Mouse (Mus musculus) erythroid progenitor cell, adult 5-6 weeks (primary cell): ENCODE measurements around the gene Gm18336. TPM values are rescaled to one million over a fixed set of nuclear protein-coding genes. Genes with fewer than 3 reads are reported as not detected.
"Not testable (repeated sequence)": the region's sequence is repeated elsewhere in the genome, so short reads cannot be mapped to it uniquely, and the experiment has no call there.

Source experiments
- ATAC-seq: replicated peaks from 2 replicates; pipeline ENCODE4 v1.8.0; 2016; ENCODE audit warnings: moderate number of reproducible peaks, mild to moderate bottlenecking, moderate TSS enrichment, inconsistent platforms; ENCODE audit not compliant: poor library complexity, low FRiP score, severe bottlenecking
- total RNA-seq, 2 experiments: library from RNA; stranded (forward) in 1 of 2; stranded (reverse) in 1 of 2; fragments of 150-400 nt in 1 of 2; fragments of 186-747, 209-891 nt in 1 of 2; gene quantifications; 2 replicates each; pipeline versions ENCODE4 v1.2.3 to v1.2.4; 2015 to 2017; ENCODE audit warnings: low replicate concordance in 2 of 2

The Gm18336 gene
- total RNA-seq (2015; ENCODE audit: low replicate concordance) (not detected in 2 replicates), total RNA-seq (2017; ENCODE audit: low replicate concordance) (not detected in 2 replicates)

DNA sequence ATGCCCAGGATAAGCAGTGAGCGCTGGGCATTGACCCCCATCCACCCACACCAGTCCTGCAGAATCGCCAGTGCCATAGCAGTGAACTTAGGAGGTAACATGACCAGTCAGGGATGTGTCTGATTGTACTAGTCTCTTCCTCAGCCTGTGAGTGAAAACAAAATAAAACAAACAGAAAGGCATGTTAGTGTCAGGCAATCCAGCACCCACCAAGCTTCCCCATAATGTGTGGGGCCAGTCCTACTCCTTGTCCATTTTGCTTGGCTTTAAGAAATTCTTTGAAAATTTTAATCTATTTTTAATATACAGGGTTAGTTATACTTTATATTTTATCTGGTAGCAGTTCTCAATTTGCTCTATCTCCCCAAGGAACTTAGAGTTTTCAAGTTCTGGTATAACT is at the start of gene Gm18336:
Gene Gm18336 (minus strand): TSS at position 101 of the 400 bp plus-strand sequence.
- not testable (repeated sequence) for ATAC-seq

DNA sequence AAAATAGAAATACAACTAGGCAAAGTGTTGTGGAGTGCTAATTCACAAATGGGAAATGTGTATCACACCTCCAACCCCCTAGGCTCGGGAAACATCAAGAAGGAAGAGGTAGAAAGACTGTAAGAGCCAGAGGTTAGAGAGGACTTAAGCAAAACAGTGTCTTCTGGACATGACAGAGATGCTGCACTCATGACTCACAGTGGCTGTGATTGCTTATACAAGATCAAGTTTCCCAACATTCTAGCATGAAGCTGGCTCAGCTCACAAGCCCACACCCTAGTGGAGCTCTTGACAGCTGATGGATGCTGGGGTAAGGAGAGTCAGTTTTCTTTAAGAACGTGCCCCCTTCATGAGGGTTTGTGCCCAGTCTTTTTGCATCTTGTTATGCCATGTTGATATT is 42.9 kb upstream of the Gm18336 start:
- ATAC-seq = no peak

DNA sequence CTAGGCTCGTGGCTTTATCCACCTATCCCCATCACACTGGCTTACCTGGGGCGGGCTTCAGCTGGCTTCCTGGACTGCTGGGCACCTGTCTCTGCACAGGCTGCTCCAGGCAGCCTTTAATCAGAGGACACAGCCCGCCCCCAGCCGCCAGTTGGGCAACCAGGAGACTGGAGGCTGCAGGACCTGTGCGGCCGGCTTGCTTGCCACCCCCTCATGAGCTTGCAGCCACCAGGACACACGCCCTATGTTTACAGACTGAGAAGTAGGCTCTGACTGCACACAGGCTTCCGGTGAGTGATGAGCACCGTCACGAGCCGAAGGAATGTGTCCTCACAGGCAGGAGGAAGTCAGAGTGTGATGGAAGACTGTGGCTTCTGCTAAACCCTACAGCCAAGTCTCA is 36.7 kb upstream of the Gm18336 start, which contains the start of gene Trex2:
Gene Trex2 (minus strand): TSS at position 93 of the 400 bp plus-strand sequence.
- ATAC-seq = no peak

DNA sequence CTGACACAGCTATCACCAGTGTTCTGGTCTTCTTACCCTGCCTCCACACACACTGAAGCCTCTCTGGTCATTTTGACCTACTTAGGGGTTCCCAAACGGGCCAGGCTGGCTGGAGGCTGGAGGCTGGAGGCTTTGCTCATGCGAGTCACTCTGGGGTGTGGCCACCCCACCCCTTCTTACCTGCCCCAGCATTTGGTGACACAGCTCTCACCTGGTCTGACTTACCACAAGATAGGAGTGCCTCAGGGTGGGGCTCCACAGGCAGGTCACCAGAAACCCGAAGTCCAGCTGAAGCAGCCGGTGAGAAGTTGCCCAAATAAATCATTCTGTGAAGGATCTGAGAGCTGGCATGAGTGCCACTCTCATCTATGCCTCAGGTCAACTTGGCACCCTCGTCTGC is 34.3 kb upstream of the Gm18336 start:
- ATAC-seq = no peak

DNA sequence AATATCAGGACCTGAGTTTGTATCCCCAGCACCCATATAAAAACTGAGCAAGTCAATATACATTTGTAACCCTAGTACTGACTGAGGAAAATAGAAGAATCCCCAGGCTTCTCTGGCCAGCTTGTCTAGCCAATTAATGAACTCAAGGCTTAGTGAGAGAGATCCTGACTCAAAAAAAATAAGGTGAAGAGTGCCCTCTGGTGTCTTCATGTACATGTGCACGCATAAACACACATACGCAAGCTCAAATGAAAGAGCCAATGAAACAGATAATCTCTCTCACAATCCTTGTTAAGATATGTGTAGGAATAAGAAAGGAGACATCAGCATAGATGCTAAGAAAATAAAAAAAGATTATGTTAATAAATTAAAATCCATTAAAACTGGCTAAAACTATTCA is 31.5 kb upstream of the Gm18336 start:
- ATAC-seq = no peak

DNA sequence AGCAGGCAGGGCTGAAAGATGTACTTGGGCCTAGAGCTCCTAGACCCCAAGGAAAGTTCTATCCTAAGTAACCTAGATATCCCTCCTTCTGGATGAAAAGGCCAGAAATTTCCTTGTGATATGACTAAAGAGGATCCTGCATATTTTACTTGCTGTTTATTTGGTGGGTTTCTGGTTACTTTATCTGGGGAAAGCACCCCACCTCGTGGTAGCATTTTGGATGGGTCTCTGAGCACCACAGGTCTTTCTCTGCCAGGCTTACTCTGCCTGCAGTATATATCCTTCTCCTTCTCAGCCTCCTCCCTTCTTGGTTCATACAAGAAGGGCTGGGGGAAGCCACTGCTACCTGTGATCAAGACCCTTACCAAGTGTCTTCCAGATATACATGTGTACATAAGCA is 14.2 kb upstream of the Gm18336 start:
- no peak for ATAC-seq

DNA sequence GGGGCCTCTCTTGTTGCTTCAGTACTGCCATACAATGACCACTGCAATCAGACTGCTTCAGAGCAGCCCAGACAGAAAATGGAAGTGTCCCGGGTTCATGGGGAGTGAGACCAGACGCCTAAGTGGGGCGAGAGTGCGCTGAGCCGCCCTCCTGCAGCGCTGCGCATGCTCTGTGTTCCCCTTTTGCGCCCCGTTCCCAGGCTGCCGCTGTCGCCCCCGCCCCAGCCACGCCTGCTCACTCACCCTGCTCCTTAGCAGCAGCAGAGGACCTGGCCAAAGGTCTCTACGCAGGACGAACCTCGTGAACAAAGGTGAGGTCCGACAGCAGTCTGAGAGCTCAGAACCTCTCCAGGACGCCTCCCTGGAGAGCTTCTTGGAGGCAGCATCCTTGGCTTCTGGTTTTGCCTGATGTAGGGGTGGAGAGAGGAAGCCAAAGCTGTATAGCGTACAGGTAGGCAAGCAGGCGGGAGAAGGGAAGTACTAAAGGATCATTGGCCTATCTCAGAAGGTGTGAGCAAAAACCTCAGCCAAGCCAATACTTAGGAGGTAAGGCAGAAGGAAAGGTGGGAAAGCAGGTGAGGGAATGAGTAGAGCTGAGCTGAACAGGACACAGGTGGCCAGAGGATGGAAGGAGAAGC is 12.5 kb upstream of the Gm18336 start, which contains the start of gene Zfp92:
Gene Zfp92 (plus strand): TSS at position 217 of the 638 bp plus-strand sequence.
- ATAC-seq = no peak

DNA sequence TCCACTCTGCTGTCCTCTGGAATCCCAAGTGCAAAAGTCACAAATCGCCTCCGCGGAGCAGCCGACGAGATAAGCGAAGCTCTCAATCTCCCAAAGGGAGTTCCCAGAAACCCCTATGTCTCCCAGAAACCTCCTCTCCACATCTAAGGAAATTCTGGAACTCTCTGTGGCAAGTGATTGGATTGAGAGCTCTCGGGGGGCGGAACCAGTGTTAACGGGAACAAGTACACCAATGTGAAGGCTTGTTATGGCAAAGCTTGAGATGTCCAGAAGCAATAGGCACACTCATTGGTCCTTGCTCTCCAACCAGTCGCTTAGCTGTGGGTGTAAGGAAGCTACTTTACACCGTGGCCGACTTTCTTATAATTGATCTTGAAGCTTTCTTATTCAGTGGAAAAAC is 3.1 kb upstream of the Gm18336 start:
- no peak for ATAC-seq

DNA sequence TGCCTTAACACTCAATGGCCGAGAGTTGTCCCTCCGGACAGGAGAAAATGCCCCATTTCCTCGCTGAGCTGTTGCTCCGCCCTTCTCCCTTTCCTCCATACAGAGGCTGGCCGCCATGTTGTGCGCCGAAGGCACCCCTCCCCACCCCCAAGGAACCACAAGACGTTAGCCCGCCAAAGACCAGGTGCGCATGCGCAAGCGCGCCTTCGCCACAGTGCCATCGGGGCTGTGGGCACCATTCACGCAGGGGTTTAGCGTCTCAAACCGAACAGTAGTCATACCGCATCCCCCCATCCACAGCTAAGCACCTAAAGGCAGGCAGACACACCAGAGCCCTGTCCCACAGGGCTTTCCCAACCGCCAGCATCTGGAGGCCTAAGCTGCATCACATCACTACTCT is 2.4 kb upstream of the Gm18336 start:
- no peak for ATAC-seq

DNA sequence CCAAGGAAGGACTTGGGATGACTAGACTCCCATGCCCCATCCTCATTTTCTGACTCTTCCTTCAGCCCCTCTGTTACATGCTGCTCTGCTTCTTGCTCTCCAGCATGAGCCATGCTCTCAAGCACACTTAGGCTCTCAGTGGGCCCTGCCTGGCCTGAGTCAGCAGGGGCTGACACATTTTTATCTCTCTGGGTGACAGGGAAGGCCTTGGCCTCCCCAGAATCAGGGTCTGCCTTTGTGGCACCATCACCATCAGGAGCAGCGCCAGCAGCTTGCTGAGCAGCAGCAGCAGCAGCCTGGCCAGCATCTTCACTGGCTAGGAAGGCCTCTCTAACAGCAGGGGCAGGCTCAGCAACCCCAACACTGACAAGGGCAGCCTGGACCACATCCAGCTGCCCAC is 2.1 kb downstream of the Gm18336 start:
- no peak for ATAC-seq

DNA sequence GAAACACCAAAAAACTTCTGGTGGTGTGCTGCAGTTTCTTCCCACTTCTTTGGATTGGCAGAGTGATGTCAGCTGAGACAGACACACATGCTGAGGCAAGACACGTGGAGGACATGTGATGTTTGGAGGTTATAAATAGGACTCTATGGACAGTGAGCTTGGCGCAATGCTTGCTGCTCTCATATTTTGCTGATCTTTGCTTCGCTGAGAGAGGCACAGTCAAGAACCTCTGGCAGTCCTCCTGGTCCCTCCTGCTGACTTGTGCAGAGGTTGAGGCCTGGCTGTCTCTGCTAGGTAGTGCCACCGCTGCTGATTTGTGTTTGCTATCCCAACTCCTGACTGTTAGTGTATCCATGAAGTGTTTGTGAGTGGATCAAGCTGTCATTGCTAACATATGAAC is 7.1 kb downstream of the Gm18336 start:
- ATAC-seq = no peak

DNA sequence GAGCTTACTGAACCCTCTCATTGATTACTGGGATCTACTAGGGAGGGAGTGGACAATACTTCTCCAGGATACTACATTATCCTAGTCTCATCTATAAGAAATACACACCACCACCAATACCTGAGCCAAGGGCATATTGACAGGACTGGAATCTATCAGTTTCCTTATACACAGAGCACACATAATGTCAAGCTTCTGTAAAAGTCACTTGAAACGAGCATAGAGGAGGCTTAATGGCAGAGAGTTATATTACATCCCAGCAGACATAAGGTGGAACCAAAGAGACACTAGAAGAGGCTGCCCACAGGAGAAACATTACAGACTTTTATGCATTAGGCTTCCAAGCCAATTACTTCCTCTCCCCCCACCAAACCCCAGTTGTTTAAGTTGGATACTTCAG is 13.6 kb downstream of the Gm18336 start:
- ATAC-seq = no peak

DNA sequence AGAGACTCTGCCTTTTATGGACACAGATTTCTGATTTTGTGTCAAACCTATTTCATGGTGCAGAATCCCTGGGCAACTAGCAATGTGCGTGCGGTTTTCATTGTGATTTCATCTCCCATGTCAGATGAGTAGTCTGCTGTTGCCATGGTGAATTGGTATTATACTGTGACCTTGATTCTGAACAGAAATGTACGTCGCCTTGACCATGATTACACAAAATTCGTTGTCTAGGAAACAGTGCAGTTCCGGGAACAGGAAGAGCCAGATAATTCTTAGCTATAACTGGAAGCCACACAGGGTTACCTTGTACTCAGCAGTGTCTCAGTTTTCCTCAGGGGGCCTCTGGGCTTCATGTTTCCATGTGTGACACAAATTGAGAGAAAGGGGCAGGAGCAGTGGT is 14.1 kb downstream of the Gm18336 start:
- no peak for ATAC-seq

DNA sequence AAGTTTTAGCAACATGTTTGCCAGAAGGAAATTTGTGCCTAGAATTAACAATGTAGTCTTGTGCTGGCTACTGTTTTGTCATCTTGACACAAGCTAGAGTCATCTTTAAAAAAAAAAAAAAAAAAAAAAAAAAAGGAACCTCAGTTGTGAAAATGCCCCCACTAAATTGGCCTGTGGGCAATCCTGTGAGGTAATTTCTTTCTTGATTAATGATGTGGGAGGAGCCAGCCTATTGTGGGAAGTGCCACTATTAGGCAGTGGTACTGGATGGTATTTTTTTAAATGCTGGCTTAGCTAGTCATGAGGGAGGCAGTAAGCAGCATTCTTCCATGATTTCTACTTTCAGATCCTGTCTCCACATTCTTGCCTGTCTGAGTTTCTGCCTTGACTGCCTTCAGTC is 35.2 kb downstream of the Gm18336 start:
- ATAC-seq = no peak

DNA sequence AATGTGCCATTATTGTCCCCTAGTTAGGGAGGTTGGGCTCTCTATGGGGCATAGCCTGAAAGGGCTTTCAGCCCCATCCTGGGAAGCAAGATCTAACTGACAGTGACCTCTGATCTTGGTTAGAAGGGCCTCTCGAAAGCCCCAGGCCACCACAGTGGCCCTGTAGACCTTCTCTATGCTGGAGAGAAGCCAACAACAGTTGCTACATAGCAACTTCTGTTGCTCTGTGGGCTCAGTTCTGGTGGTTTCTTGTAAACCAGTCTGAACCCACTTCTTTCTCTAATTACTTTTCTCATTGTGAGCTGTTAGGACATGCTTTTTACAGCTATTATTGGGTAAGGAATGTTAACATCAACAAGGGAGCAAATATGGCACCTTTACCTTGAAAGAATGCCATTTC is 41.8 kb downstream of the Gm18336 start:
- ATAC-seq = no peak

DNA sequence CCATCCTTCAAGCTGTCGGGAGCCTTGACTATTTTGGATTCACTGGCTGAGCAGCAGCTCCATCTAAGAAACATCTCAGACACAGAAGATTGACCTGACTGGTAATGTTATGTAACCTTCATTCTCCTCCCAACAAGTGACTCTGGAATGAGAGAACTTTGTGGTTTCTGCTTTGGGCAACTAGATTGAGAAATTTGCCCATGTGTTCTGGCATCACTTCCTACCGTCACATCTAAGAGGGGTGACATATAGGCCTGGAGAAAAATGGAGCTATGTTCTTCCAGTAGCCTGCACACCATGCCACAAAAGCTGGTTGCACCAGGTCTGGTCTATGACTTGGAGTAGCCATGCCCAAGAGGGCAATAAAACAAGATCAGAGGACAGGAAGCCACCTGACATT is 42.4 kb downstream of the Gm18336 start:
- ATAC-seq = no peak

Other genes starting within 250 kb of the Gm18336 start
- gene Xlr5b, start 249.9 kb downstream of the Gm18336 start, total RNA-seq (2015; ENCODE audit: low replicate concordance) = not detected in 2 replicates
- gene Xlr5b, start 249.9 kb downstream of the Gm18336 start, total RNA-seq (2017; ENCODE audit: low replicate concordance) = not detected in 2 replicates
- not detected in 2 replicates for gene DXBay18, start 249.3 kb downstream of the Gm18336 start, total RNA-seq (2015; ENCODE audit: low replicate concordance)
- gene DXBay18, start 249.3 kb downstream of the Gm18336 start, total RNA-seq (2017; ENCODE audit: low replicate concordance) = not detected in 2 replicates
- gene Spin2d, start 221.7 kb downstream of the Gm18336 start, total RNA-seq (2015; ENCODE audit: low replicate concordance) = not detected in 2 replicates
- gene Spin2d, start 221.7 kb downstream of the Gm18336 start, total RNA-seq (2017; ENCODE audit: low replicate concordance) = not detected in 2 replicates
- gene Xlr3b, start 206.5 kb downstream of the Gm18336 start, total RNA-seq (2015; ENCODE audit: low replicate concordance) = not detected in 2 replicates
- 1.4 TPM in 1 of 2 replicates, not detected in the other for gene Xlr3b, start 206.5 kb downstream of the Gm18336 start, total RNA-seq (2017; ENCODE audit: low replicate concordance)
- gene Xlr4b, start 184.4 kb downstream of the Gm18336 start, total RNA-seq (2015; ENCODE audit: low replicate concordance) = 2.9 and 10.8 TPM in 2 replicates
- 5.5 TPM in 1 of 2 replicates, not detected in the other for gene Xlr4b, start 184.4 kb downstream of the Gm18336 start, total RNA-seq (2017; ENCODE audit: low replicate concordance)
- 1.7 and 1.8 TPM in 2 replicates for gene F8a, start 170.4 kb downstream of the Gm18336 start, total RNA-seq (2015; ENCODE audit: low replicate concordance)
- 1.3 TPM in 2 replicates for gene F8a, start 170.4 kb downstream of the Gm18336 start, total RNA-seq (2017; ENCODE audit: low replicate concordance)
- 7.1 TPM in 1 of 2 replicates, not detected in the other for gene Xlr4c, start 155.6 kb downstream of the Gm18336 start, total RNA-seq (2015; ENCODE audit: low replicate concordance)
- gene Xlr4c, start 155.6 kb downstream of the Gm18336 start, total RNA-seq (2017; ENCODE audit: low replicate concordance) = 14.4 TPM in 1 of 2 replicates, not detected in the other
- not detected in 2 replicates for gene Xlr3c, start 133.3 kb downstream of the Gm18336 start, total RNA-seq (2015; ENCODE audit: low replicate concordance)
- not detected in 2 replicates for gene Xlr3c, start 133.3 kb downstream of the Gm18336 start, total RNA-seq (2017; ENCODE audit: low replicate concordance)
- not detected in 2 replicates for gene Xlr5a, start 105.8 kb downstream of the Gm18336 start, total RNA-seq (2015; ENCODE audit: low replicate concordance)
- gene Xlr5a, start 105.8 kb downstream of the Gm18336 start, total RNA-seq (2017; ENCODE audit: low replicate concordance) = not detected in 2 replicates
- gene Xlr5c, start 105.8 kb downstream of the Gm18336 start, total RNA-seq (2015; ENCODE audit: low replicate concordance) = not detected in 2 replicates
- not detected in 2 replicates for gene Xlr5c, start 105.8 kb downstream of the Gm18336 start, total RNA-seq (2017; ENCODE audit: low replicate concordance)
- gene Gm45015, start 61.9 kb downstream of the Gm18336 start, total RNA-seq (2015; ENCODE audit: low replicate concordance) = not detected in 2 replicates
- not detected in 2 replicates for gene Gm45015, start 61.9 kb downstream of the Gm18336 start, total RNA-seq (2017; ENCODE audit: low replicate concordance)
- gene Zfp275, start 56.1 kb downstream of the Gm18336 start, total RNA-seq (2015; ENCODE audit: low replicate concordance) = 0.42 and 2.9 TPM in 2 replicates
- 0.51 and 0.61 TPM in 2 replicates for gene Zfp275, start 56.1 kb downstream of the Gm18336 start, total RNA-seq (2017; ENCODE audit: low replicate concordance)
- gene Zfp92, start 12.4 kb upstream of the Gm18336 start, total RNA-seq (2015; ENCODE audit: low replicate concordance) = not detected in 2 replicates
- gene Zfp92, start 12.4 kb upstream of the Gm18336 start, total RNA-seq (2017; ENCODE audit: low replicate concordance) = not detected in 2 replicates
- not detected in 2 replicates for gene Trex2, start 36.6 kb upstream of the Gm18336 start, total RNA-seq (2015; ENCODE audit: low replicate concordance)
- gene Trex2, start 36.6 kb upstream of the Gm18336 start, total RNA-seq (2017; ENCODE audit: low replicate concordance) = not detected in 2 replicates
- gene Haus7, start 60.3 kb upstream of the Gm18336 start, total RNA-seq (2015; ENCODE audit: low replicate concordance) = 9.2 and 13.0 TPM in 2 replicates
- 8.0 and 14.1 TPM in 2 replicates for gene Haus7, start 60.3 kb upstream of the Gm18336 start, total RNA-seq (2017; ENCODE audit: low replicate concordance)
- gene Bgn, start 84.9 kb upstream of the Gm18336 start, total RNA-seq (2015; ENCODE audit: low replicate concordance) = 11.2 and 28.9 TPM in 2 replicates
- gene Bgn, start 84.9 kb upstream of the Gm18336 start, total RNA-seq (2017; ENCODE audit: low replicate concordance) = 1.0 and 1.8 TPM in 2 replicates
- not detected in 2 replicates for gene Atp2b3, start 104.3 kb upstream of the Gm18336 start, total RNA-seq (2015; ENCODE audit: low replicate concordance)
- gene Atp2b3, start 104.3 kb upstream of the Gm18336 start, total RNA-seq (2017; ENCODE audit: low replicate concordance) = not detected in 2 replicates
- gene Dusp9, start 240.7 kb upstream of the Gm18336 start, total RNA-seq (2015; ENCODE audit: low replicate concordance) = not detected in 2 replicates
- gene Dusp9, start 240.7 kb upstream of the Gm18336 start, total RNA-seq (2017; ENCODE audit: low replicate concordance) = not detected in 2 replicates